Mouse (Mus musculus): ENCODE measurements around the gene Bcl2l1.

Gene Bcl2l1

GRCm38 (mm10) chr2:152799954-152800761, 31.4 kb downstream of the Bcl2l1 start:
- DNase-seq = no peak

- DNase-seq = no peak
These were observed 33.9 kb downstream of the Bcl2l1 start for GRCm38 (mm10) chr2:152797589-152797988.

GRCm38 (mm10) chr2:152794281-152794827, 37.2 kb downstream of the Bcl2l1 start:
- no peak for DNase-seq

GRCm38 (mm10) chr2:152793381-152793780, 38.1 kb downstream of the Bcl2l1 start:
- no peak for DNase-seq

GRCm38 (mm10) chr2:152792461-152792860, 39.1 kb downstream of the Bcl2l1 start:
- peak; percentile 85 for DNase-seq

GRCm38 (mm10) chr2:152789591-152789999, 41.9 kb downstream of the Bcl2l1 start:
- no peak for DNase-seq

- DNase-seq = peak; percentile 66
These were observed 42.6 kb downstream of the Bcl2l1 start for GRCm38 (mm10) chr2:152788892-152789421.

- no peak for DNase-seq
These were observed 44.0 kb downstream of the Bcl2l1 start for GRCm38 (mm10) chr2:152787543-152787942.

GRCm38 (mm10) chr2:152787136-152787535, 44.4 kb downstream of the Bcl2l1 start:
- peak; percentile 79 for DNase-seq

GRCm38 (mm10) chr2:152785446-152786350, 45.8 kb downstream of the Bcl2l1 start:
- peak; percentile 84 for DNase-seq

- no peak for DNase-seq
These were observed 46.9 kb downstream of the Bcl2l1 start for GRCm38 (mm10) chr2:152784640-152785039.

- DNase-seq = no peak
These were observed 48.3 kb downstream of the Bcl2l1 start for GRCm38 (mm10) chr2:152783241-152783640.

- DNase-seq = no peak
These were observed 48.9 kb downstream of the Bcl2l1 start for GRCm38 (mm10) chr2:152782656-152783055.

GRCm38 (mm10) chr2:152781031-152781711, 50.4 kb downstream of the Bcl2l1 start:
- no peak for DNase-seq

- no peak for DNase-seq
These were observed 51.1 kb downstream of the Bcl2l1 start for GRCm38 (mm10) chr2:152780466-152780865.

GRCm38 (mm10) chr2:152777081-152777480, 54.4 kb downstream of the Bcl2l1 start:
- no peak for DNase-seq

GRCm38 (mm10) chr2:152776435-152776834, 55.1 kb downstream of the Bcl2l1 start:
- DNase-seq = no peak

GRCm38 (mm10) chr2:152776019-152776418, 55.5 kb downstream of the Bcl2l1 start:
- DNase-seq = no peak

GRCm38 (mm10) chr2:152775357-152775756, 56.2 kb downstream of the Bcl2l1 start:
- no peak for DNase-seq

GRCm38 (mm10) chr2:152772231-152772630, 59.3 kb downstream of the Bcl2l1 start:
- no peak for DNase-seq

- peak; percentile 90 for DNase-seq
These were observed 60.0 kb downstream of the Bcl2l1 start for GRCm38 (mm10) chr2:152771571-152771970.

GRCm38 (mm10) chr2:152769677-152770076, 61.9 kb downstream of the Bcl2l1 start:
- no peak for DNase-seq
